Mouse (Mus musculus) liver, embryonic 14.5 days (tissue): ENCODE measurements around the gene Rft1.

Source experiments
- CTCF ChIP-seq: IDR thresholded peaks from 2 replicates; pipeline ENCODE4 v1.5.1; 2016; ENCODE audit warnings: antibody characterized with exemption, low read depth, control low read depth
- EP300 ChIP-seq: IDR thresholded peaks from 2 replicates; pipeline ENCODE4 v1.6.1; 2016; ENCODE audit warnings: antibody characterized with exemption, low read depth

DNA sequence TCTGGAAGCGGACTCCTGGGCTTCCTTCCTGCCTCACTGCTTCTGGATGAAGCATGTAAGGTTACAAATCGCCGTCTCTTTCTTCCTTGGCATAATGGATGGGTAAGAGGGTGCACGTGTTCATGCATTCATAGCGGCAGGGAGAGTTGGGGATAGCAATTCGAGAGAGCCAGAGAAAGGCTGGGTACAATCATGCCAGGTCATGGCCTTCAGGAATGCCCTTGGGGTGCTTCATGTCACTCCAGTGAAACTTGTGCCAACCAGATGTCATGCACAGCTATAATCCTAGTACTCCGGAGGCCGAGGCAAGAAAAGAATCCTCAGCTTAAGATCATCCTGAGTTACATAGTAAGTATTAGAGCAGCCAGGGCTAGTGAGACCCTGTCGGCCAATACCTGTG, 17.7 kb upstream of the Rft1 start:
- no peak for TF ChIP-seq CTCF
- no peak for TF ChIP-seq EP300
